Mouse (Mus musculus): ENCODE results near the gene Nxph1. TPM values are rescaled to one million over a fixed set of nuclear protein-coding genes. Genes with fewer than 3 reads are reported as not detected.

The Nxph1 gene
- polyA plus RNA-seq, 2 experiments = not detected

DNA sequence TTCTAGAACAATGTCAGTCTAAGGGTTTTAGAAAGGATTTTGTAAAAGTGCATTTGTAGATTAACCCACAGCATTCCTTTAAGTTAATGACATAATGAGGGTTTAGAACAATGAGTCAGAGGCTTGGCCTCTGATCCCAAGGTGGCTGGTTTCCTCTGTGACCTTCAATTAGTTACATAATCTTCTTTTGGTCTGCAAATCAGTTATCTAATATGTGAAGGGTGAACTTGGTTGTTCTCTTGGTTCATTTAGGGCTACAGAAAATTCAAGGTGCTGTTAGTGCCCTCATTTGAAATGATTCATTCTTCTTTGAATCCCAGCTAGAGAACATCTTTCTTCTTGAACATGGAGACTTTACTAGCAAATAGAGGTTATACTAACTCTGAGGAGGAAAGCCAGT, 199.7 kb downstream of the Nxph1 start:
- H3K4me2 ChIP-seq (ENCODE audit: low read depth) = no peak overlapping the region
- no peak overlapping the region for H3K9ac ChIP-seq (replicated peaks)
- no peaks in the 10 kb centered on the region for H3K36me3 ChIP-seq (replicated peaks; ENCODE audit: control insufficient read depth, insufficient read depth, low read depth)
- H3K4me3 ChIP-seq (ENCODE audit: insufficient read depth in 1 of 2, low read depth in 2 of 2, low read length in 2 of 2) = no peak overlapping the region
- DNase-seq (ENCODE audit: low read depth in 3 of 3, low spot score in 3 of 3) = no peak
- no peak for ATAC-seq (ENCODE audit: insufficient read depth)
- TF ChIP-seq EP300 (IDR thresholded peaks at IDR 0.05; ENCODE audit: low read depth) = no peak
- TF ChIP-seq CTCF (IDR thresholded peaks at IDR 0.05; ENCODE audit: low read depth) = no peak
- H3K27ac ChIP-seq = no peak overlapping the region
- no peaks in the 10 kb centered on the region for H3K4me1 ChIP-seq (replicated peaks; ENCODE audit: control insufficient read depth in 2 of 2, insufficient read depth in 2 of 2, low read length in 1 of 2)
- H3K9me3 ChIP-seq (ENCODE audit: control insufficient read depth, low read length) = no peaks in the 10 kb centered on the region
- no peaks in the 10 kb centered on the region for H3K27me3 ChIP-seq (ENCODE audit: control insufficient read depth, insufficient read depth, low read length)

DNA sequence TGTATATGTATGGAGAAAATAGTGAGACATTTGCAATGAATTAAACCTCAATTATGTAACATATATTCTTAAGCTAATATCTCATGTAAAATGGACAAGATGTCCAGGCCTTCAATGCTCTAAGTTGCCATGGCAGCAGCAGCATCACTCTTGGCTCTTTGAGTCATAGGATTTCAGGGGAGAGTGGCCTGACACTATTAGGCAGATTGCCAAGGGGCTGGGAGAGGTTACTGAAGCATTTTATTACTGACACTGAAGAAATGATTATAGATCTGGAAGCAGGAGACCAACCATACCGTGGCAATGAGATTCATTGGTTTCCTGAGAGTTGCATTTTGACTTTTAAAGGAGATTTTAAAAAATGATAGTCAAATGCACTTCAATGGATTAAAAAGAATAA, 201.6 kb downstream of the Nxph1 start:
- Histone ChIP-seq H3K4me2 (ENCODE audit: low read depth) (no peak overlapping the region), H3K27ac (no peak overlapping the region), H3K9ac (replicated peaks) (no peak overlapping the region), H3K9me3 (ENCODE audit: control insufficient read depth, low read length) (no peaks in the 10 kb centered on the region), H3K4me1 (replicated peaks; ENCODE audit: control insufficient read depth in 2 of 2, insufficient read depth in 2 of 2, low read length in 1 of 2) (no peaks in the 10 kb centered on the region), H3K4me3 (ENCODE audit: insufficient read depth in 1 of 2, low read depth in 2 of 2, low read length in 2 of 2) (no peak overlapping the region), H3K36me3 (replicated peaks; ENCODE audit: control insufficient read depth, insufficient read depth, low read depth) (no peaks in the 10 kb centered on the region), H3K27me3 (ENCODE audit: control insufficient read depth, insufficient read depth, low read length) (no peaks in the 10 kb centered on the region)
- WGBS (ENCODE audit: insufficient replicate concordance) = 23% methylated on average over 1 of the region's 1 CpGs
- no peak for ATAC-seq (ENCODE audit: insufficient read depth)
- DNase-seq (ENCODE audit: low read depth in 3 of 3, low spot score in 3 of 3) = no peak
- TF ChIP-seq CTCF (IDR thresholded peaks at IDR 0.05; ENCODE audit: low read depth) (no peak), EP300 (IDR thresholded peaks at IDR 0.05; ENCODE audit: low read depth) (no peak)

DNA sequence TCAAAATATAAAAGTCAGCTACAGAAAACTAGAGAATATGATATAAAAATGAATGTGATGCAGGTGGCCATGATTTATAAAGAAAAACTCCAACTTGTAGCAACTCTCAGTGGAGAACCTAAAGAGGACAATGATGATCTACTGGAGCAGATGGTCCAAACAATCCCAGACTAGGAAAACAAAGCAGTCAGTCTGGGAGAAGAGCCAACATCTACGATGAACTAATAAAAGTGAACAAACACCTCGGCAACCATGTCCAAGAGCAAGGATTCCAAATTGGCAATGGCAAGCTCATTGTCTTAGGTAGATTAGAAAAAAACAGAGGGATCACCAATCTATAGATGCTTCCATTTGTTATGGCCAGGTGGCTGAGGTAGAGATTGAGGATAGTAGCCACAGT, 211.0 kb downstream of the Nxph1 start:
- H3K36me3 ChIP-seq (replicated peaks; ENCODE audit: control insufficient read depth, insufficient read depth, low read depth) = no peaks in the 10 kb centered on the region
- WGBS (ENCODE audit: insufficient replicate concordance) = 53% methylated on average over 2 of the region's 2 CpGs
- no peak for DNase-seq (ENCODE audit: low read depth in 3 of 3, low spot score in 3 of 3)
- H3K4me3 ChIP-seq (ENCODE audit: insufficient read depth in 1 of 2, low read depth in 2 of 2, low read length in 2 of 2) = no peak overlapping the region
- H3K4me1 ChIP-seq (replicated peaks; ENCODE audit: control insufficient read depth in 2 of 2, insufficient read depth in 2 of 2, low read length in 1 of 2) = no peaks in the 10 kb centered on the region
- no peak for TF ChIP-seq EP300 (IDR thresholded peaks at IDR 0.05; ENCODE audit: low read depth)
- TF ChIP-seq CTCF (IDR thresholded peaks at IDR 0.05; ENCODE audit: low read depth) = no peak
- no peak overlapping the region for H3K4me2 ChIP-seq (ENCODE audit: low read depth)
- ATAC-seq (ENCODE audit: insufficient read depth) = no peak
- H3K9me3 ChIP-seq (ENCODE audit: control insufficient read depth, low read length) = no peaks in the 10 kb centered on the region
- H3K27ac ChIP-seq = no peak overlapping the region
- no peaks in the 10 kb centered on the region for H3K27me3 ChIP-seq (ENCODE audit: control insufficient read depth, insufficient read depth, low read length)
- no peak overlapping the region for H3K9ac ChIP-seq (replicated peaks)

DNA sequence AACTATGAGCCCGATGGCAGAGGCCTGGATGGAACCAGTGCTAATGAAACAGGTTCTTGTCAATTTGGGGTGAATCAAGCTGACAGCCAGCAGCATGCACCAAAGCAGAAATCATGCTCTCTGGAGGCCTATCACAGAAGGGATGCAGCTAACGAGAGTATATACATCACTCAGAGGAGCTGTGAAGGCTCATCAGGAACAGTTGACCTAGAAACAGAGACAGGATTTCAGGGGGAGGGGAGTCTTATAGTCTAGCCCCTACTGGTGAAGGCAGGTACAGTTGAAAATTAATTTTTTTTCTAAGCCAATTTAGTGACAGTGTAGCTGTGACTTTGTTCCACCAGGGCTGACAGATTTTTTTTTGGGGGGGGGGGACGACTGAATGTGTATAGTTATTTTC, 234.2 kb downstream of the Nxph1 start:
- DNase-seq (ENCODE audit: low read depth in 3 of 3, low spot score in 3 of 3) (no peak), ATAC-seq (ENCODE audit: insufficient read depth) (no peak)
- H3K4me1 ChIP-seq (replicated peaks; ENCODE audit: control insufficient read depth in 2 of 2, insufficient read depth in 2 of 2, low read length in 1 of 2) = no peaks in the 10 kb centered on the region
- no peak overlapping the region for H3K9ac ChIP-seq (replicated peaks)
- H3K4me2 ChIP-seq (ENCODE audit: low read depth) = no peak overlapping the region
- no peak overlapping the region for H3K4me3 ChIP-seq (ENCODE audit: insufficient read depth in 1 of 2, low read depth in 2 of 2, low read length in 2 of 2)
- H3K27ac ChIP-seq = no peak overlapping the region
- H3K36me3 ChIP-seq (replicated peaks; ENCODE audit: control insufficient read depth, insufficient read depth, low read depth) = no peaks in the 10 kb centered on the region
- H3K9me3 ChIP-seq (ENCODE audit: control insufficient read depth, low read length) = no peaks in the 10 kb centered on the region
- no peak for TF ChIP-seq CTCF (IDR thresholded peaks at IDR 0.05; ENCODE audit: low read depth)
- TF ChIP-seq EP300 (IDR thresholded peaks at IDR 0.05; ENCODE audit: low read depth) = no peak
- WGBS (ENCODE audit: insufficient replicate concordance) = 34% methylated on average over 3 of the region's 3 CpGs
- no peaks in the 10 kb centered on the region for H3K27me3 ChIP-seq (ENCODE audit: control insufficient read depth, insufficient read depth, low read length)

DNA sequence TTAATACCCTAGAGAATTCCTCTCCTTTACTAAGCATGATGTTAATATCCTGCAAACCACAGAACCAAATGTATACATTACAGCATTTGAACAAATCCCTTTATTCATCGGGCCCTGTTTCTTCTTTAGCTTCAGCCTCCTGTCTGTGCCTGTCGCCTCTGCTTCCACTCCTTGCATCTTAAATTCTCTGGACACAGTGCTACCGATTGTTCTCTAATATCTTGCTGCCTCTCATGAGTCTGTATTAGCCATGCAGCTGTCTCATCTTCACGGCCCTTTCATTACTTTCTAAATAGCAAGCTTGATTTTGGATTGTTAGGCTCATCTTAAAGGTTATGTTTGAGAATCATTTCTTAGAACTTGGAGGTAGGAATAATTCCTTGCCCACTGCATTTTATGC, 262.5 kb downstream of the Nxph1 start:
- H3K27me3 ChIP-seq (ENCODE audit: control insufficient read depth, insufficient read depth, low read length) = no peaks in the 10 kb centered on the region
- no peak for DNase-seq (ENCODE audit: low read depth in 3 of 3, low spot score in 3 of 3)
- no peak for ATAC-seq (ENCODE audit: insufficient read depth)
- H3K4me1 ChIP-seq (replicated peaks; ENCODE audit: control insufficient read depth in 2 of 2, insufficient read depth in 2 of 2, low read length in 1 of 2) = no peaks in the 10 kb centered on the region
- H3K4me2 ChIP-seq (ENCODE audit: low read depth) = no peak overlapping the region
- H3K9ac ChIP-seq (replicated peaks) = no peak overlapping the region
- WGBS (ENCODE audit: insufficient replicate concordance) = 57% methylated on average over 4 of the region's 4 CpGs
- H3K4me3 ChIP-seq (ENCODE audit: insufficient read depth in 1 of 2, low read depth in 2 of 2, low read length in 2 of 2) = no peak overlapping the region
- H3K9me3 ChIP-seq (ENCODE audit: control insufficient read depth, low read length) = no peaks in the 10 kb centered on the region
- TF ChIP-seq CTCF (IDR thresholded peaks at IDR 0.05; ENCODE audit: low read depth) = no peak
- no peak for TF ChIP-seq EP300 (IDR thresholded peaks at IDR 0.05; ENCODE audit: low read depth)
- H3K27ac ChIP-seq = no peak overlapping the region
- H3K36me3 ChIP-seq (replicated peaks; ENCODE audit: control insufficient read depth, insufficient read depth, low read depth) = no peaks in the 10 kb centered on the region
